Mouse (Mus musculus) olfactory bulb, adult 2 months (tissue): ENCODE data around the gene Bbc3.

Experiments used
- CTCF ChIP-seq: fragments of 200-500 bp; IDR thresholded peaks from 2 replicates; pipeline ENCODE4 v1.5.1; 2012; ENCODE audit warnings: low read depth, mild to moderate bottlenecking, low read length, moderate library complexity; ENCODE audit not compliant: insufficient read depth
- POLR2A ChIP-seq: fragments of 200-500 bp; IDR thresholded peaks from 2 replicates; pipeline ENCODE4 v1.6.1; 2012; ENCODE audit warnings: mild to moderate bottlenecking, low read depth, low read length, moderate library complexity; ENCODE audit not compliant: insufficient read depth

- peak; percentile 89 for TF ChIP-seq CTCF
- peak; percentile 23; the same call in 1 of the 2 replicates for TF ChIP-seq POLR2A
Measured at GRCm38 (mm10) chr7:16294837-16295236, 13.4 kb upstream of the Bbc3 start.
